Mouse (Mus musculus): ENCODE results near the gene Gm8011.
"Not testable (repeated sequence)": the region's sequence is repeated elsewhere in the genome, so short reads cannot be mapped to it uniquely, and the experiment has no call there.

The Gm8011 gene

DNA sequence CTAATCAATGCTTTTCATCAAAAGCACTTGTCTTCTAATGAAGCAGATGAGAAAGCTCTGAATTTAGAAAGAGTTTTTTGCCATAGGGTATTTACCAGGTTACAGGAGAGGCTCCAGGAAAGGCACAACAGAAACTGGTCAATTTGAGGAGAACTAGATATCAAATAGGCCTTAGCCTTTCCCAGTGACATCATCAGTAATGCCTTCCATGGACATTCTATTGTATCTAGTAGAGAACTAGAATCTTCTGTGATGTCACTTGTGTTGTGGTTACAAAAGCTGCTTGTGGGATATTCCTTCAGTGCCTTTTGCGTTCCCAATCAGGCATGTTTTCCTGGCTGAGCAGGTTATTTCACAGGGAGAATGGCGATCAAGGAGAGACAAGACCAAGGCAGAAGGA lies at the start of gene Gm8011:
Gene Gm8011 (plus strand): TSS at position 301 of the 400 bp plus-strand sequence.
- not testable (repeated sequence) for DNase-seq (ENCODE audit: inconsistent age in 2 of 2, low spot score in 1 of 2)

DNA sequence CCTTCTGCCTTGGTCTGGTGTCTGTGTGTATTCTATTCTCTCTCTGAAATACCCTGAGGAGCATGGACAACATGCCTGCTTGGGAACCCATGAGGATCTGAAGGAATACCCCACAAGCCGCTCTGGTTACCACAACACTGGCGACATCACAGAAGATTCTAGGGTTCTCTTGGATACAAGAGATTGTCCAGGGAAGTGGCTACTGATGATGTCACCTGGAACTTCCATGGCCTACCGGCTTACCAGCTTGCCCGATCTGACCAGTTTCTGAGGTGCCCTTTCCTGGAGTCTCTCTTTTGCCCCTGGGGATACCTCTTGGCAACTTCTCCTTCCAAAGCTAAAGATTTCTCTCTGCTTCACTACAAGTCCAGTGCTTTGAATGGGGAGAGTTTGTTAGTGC lies 24.1 kb upstream of the Gm8011 start, which contains the start of gene Gm8005:
Gene Gm8005 (minus strand): TSS at position 101 of the 400 bp plus-strand sequence.
- not testable (repeated sequence) for DNase-seq (ENCODE audit: inconsistent age in 2 of 2, low spot score in 1 of 2)

DNA sequence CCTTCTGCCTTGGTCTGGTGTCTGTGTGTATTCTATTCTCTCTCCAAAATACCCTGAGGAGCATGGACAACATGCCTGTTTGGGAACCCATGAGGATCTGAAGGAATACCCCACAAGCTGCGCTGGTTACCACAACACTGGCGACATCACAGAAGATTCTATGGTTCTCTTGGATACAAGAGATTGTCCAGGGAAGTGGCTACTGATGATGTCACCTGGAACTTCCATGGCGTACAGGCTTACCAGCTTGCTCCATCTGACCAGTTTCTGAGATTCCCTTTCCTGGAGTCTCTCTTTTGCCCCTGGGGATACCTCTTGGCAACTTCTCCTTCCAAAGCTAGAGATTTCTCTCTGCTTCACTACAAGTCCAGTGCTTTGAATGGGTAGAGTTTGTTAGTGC lies 38.6 kb downstream of the Gm8011 start, which contains the start of gene Gm8020:
Gene Gm8020 (minus strand): TSS at position 101 of the 400 bp plus-strand sequence.
- DNase-seq (ENCODE audit: inconsistent age in 2 of 2, low spot score in 1 of 2) = not testable (repeated sequence)
